Mouse (Mus musculus): ENCODE measurements at regions not wholly inside any gene's neighbourhood (a gene's known extent, or its start where the extent isn't known, plus 50 kb on each side); places are given as distances from the start of the nearest gene placed in this dataset.

DNA sequence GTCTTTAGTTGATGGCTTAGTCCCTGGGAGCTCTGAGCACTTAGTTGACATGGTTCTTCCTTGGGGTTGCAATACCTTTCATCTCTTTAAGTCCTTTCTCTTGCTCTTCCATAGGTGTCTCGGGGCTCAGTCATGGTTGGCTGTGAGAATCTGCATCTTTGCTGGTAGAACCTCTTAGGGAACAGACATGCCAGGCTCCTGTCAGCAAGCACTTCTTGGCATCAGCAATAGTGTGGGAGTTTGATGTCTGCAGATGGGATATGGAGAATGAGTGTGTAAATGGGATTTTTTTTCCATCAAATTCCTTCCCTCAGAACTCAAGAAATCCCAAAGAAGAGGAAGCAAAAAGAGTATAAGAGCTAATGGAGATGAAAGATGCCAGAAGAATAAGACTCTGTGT lies 1975.9 kb upstream of the Gm12353 start:
- Histone ChIP-seq H3K4me1 (ENCODE audit: control insufficient read depth, insufficient read depth, low read length) (no peaks in the 10 kb centered on the region), H3K27ac (ENCODE audit: insufficient read depth, low read length) (no peak overlapping the region)
- TF ChIP-seq CTCF (IDR thresholded peaks at IDR 0.05; ENCODE audit: extremely low read depth, insufficient read depth, low read length) (no peak), POLR2A (IDR thresholded peaks at IDR 0.05; ENCODE audit: extremely low read depth, insufficient read depth, low read length) (no peak)

DNA sequence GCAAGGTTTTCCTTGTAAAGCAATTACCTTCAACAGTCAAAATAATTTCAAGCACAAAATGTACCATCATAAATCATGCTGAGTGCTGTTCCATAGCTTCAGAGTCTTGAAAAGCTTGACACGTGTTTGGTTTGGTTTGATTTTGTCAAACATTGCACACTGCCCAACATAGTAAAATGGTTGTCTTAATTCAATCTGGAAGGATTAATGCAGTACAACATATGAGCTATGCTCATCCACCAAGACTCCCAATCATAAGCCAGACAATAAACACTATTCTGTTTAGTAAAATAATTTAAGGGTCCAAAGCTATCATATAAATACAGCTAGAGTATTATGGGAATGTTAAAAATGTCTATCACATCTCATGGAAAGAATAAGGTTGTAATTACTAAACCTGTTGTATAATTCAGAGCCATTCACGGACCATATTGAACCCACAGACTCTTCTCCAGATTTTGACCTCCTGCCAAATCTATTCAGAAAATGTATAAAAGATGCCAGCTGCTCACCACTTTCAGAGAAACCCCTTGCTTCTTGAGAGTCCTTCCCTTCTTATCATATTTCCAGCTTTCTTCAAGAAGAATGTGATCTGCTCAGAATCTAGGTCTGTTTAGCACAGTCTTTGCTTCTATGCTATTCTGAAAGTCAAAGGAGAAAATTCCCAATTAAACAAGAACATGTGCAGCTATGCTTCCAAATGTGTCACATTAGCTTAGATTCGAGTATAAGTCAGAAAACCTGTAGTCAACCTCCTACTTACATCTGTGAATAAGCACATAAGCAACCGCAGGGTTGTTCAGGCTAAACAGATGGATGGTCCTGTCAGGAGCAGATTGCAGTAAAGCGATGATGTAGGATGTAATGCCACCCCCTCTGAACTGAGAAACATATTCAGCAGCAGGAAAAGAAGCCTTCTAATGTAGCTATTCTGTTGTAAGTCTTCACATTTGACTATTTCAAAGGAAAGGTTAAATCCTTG lies 1969.4 kb upstream of the Gm12353 start:
- TF ChIP-seq CTCF (IDR thresholded peaks at IDR 0.05; ENCODE audit: extremely low read depth, insufficient read depth, low read length) (no peak), POLR2A (IDR thresholded peaks at IDR 0.05; ENCODE audit: extremely low read depth, insufficient read depth, low read length) (no peak)
- H3K27ac ChIP-seq (ENCODE audit: insufficient read depth, low read length) = peak overlapping the region; percentile 91
- no peak overlapping the region for H3K4me3 ChIP-seq (ENCODE audit: insufficient read depth, low read length)
- no peaks in the 10 kb centered on the region for H3K4me1 ChIP-seq (ENCODE audit: control insufficient read depth, insufficient read depth, low read length)

More for the DNA sequence above, 1975.9 kb upstream of the Gm12353 start:
- H3K4me3 ChIP-seq (ENCODE audit: insufficient read depth, low read length) = no peak overlapping the region

DNA sequence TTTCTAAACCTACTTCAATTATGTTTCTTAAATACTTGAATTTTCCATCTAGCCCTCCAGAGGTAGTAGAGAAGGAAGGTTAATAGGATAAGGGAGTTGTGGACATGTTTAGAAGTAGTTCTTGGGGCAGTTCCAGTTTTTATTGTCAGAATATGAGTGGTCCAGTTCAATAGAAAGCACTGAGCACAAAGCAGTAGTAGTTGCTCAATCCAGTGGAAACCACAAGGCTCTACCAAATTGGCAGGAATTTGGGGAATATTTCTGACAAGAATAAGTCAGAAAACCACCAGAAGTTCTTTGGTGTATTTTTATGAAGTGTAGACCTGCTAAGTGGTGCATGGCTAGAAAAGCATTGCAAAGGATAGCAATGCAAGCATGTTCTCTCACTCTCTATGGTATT lies 1958.5 kb upstream of the Gm12353 start:
- TF ChIP-seq CTCF (IDR thresholded peaks at IDR 0.05; ENCODE audit: extremely low read depth, insufficient read depth, low read length) (no peak), POLR2A (IDR thresholded peaks at IDR 0.05; ENCODE audit: extremely low read depth, insufficient read depth, low read length) (no peak)
- no peak overlapping the region for H3K4me3 ChIP-seq (ENCODE audit: insufficient read depth, low read length)
- H3K4me1 ChIP-seq (ENCODE audit: control insufficient read depth, insufficient read depth, low read length) = no peaks in the 10 kb centered on the region
- no peak overlapping the region for H3K27ac ChIP-seq (ENCODE audit: insufficient read depth, low read length)

DNA sequence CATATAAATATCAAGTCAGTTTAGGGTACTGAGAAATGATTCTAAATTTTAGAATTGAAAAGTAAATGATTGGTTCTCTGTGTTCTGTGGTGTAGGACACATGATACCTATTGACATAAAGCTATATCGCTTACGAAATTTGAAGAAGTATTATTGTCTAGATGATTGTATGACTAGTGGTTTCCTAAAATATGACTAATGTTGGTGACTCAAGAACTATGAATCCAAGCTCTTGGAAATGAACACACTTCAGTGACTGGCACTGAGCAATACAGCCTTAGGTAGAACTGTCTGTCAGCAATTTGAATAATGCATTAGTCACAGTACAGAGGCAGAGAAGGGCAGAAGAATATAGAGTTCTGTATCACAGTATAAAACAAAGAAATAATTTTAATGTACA lies 1955.9 kb upstream of the Gm12353 start:
- no peak overlapping the region for H3K27ac ChIP-seq (ENCODE audit: insufficient read depth, low read length)
- TF ChIP-seq POLR2A (IDR thresholded peaks at IDR 0.05; ENCODE audit: extremely low read depth, insufficient read depth, low read length) (no peak), CTCF (IDR thresholded peaks at IDR 0.05; ENCODE audit: extremely low read depth, insufficient read depth, low read length) (no peak)
- H3K4me3 ChIP-seq (ENCODE audit: insufficient read depth, low read length) = no peak overlapping the region
- H3K4me1 ChIP-seq (ENCODE audit: control insufficient read depth, insufficient read depth, low read length) = no peaks in the 10 kb centered on the region

DNA sequence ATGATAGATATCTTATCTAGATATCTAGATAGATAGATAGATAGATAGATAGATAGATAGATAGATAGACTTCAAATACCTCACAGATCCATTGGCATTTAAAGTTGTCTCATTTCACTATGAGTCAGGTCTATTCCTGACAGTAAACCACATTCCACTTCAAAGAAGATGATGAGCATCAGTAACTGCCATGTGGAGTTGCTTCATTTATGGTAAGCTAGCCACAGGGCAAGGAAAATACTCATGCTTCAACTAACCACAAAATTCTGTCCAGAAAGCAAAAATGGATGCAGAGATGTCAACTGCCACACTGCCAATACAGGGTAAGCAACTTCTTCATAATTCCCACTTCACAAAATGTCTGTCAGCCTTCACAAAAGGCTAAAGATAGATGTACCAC lies 1951.7 kb upstream of the Gm12353 start:
- Histone ChIP-seq H3K4me3 (ENCODE audit: insufficient read depth, low read length) (no peak overlapping the region), H3K4me1 (ENCODE audit: control insufficient read depth, insufficient read depth, low read length) (no peaks in the 10 kb centered on the region), H3K27ac (ENCODE audit: insufficient read depth, low read length) (no peak overlapping the region)
- TF ChIP-seq CTCF (IDR thresholded peaks at IDR 0.05; ENCODE audit: extremely low read depth, insufficient read depth, low read length) (no peak), POLR2A (IDR thresholded peaks at IDR 0.05; ENCODE audit: extremely low read depth, insufficient read depth, low read length) (no peak)

DNA sequence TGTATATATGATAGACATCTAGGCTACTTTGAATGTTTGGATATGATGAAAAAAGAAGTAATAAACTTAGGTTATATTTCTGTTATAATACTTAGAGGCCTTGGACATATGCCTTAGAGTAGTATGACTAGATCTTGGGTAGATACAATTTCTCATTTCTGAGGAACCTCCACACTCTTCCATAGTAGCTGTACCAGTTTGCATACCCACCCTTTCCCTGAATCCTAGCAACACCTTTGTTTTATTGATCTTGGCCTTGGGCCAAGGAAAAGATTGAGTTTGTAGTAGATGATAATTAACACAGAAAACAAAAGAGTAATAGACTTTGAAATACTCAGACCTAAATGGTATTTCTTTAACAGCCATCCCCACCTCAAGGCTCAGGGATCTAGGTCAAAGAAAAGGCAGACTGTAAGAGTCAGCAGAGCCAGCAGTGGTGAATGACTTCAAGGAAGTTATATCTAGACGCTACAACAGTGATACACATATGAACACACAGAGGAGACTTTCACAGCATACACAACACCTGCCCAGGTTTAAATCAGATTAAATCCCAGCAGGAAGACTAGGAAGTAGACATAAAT lies 1937.9 kb upstream of the Gm12353 start:
- no peak for TF ChIP-seq POLR2A (IDR thresholded peaks at IDR 0.05; ENCODE audit: extremely low read depth, insufficient read depth, low read length)
- TF ChIP-seq CTCF (IDR thresholded peaks at IDR 0.05; ENCODE audit: extremely low read depth, insufficient read depth, low read length) = no peak
- Histone ChIP-seq H3K4me3 (ENCODE audit: insufficient read depth, low read length) (no peak overlapping the region), H3K27ac (ENCODE audit: insufficient read depth, low read length) (no peak overlapping the region), H3K4me1 (ENCODE audit: control insufficient read depth, insufficient read depth, low read length) (no peaks in the 10 kb centered on the region)

Data from cortical plate, adult 2 months (tissue).